Mouse (Mus musculus) CH12.LX (cell line): ENCODE data around the gene Exoc6b. TPM values are rescaled to one million over a fixed set of nuclear protein-coding genes. Genes with fewer than 3 reads are reported as not detected.

Source experiments
- DNase-seq: peaks from one replicate; pipeline ENCODE4 v3.0.0-alpha.2; 2013; ENCODE audit errors: extremely low read depth
- H3K27ac ChIP-seq: 2 replicates; pipeline ENCODE4 v1.5.1; 2012; ENCODE audit warnings: low read depth, mild to moderate bottlenecking, control low read depth, moderate library complexity; ENCODE audit not compliant: insufficient read depth
- H3K27me3 ChIP-seq: replicated peaks from 2 replicates; pipeline ENCODE3; 2012; ENCODE audit warnings: inconsistent platforms
- H3K36me3 ChIP-seq, 2 experiments: replicated peaks in 1 of 2; 2 replicates each; pipeline versions ENCODE3 to v1.6.1; 2012; ENCODE audit warnings: inconsistent platforms in 1 of 2, low read length in 1 of 2, mild to moderate bottlenecking in 1 of 2, mixed read lengths in 1 of 2, moderate library complexity in 1 of 2; ENCODE audit not compliant: control insufficient read depth in 1 of 2, insufficient read depth in 1 of 2
- H3K4me1 ChIP-seq, 2 experiments: 2 replicates each; pipeline ENCODE4 v1.6.1; 2012; ENCODE audit warnings: inconsistent platforms in 1 of 2, moderate library complexity in 1 of 2; ENCODE audit not compliant: insufficient read depth in 2 of 2, control insufficient read depth in 1 of 2
- H3K4me2 ChIP-seq: 2 replicates; pipeline ENCODE4 v1.6.1; 2012; ENCODE audit warnings: low read depth, mild to moderate bottlenecking, control low read depth; ENCODE audit not compliant: poor library complexity, insufficient read depth, severe bottlenecking
- H3K4me3 ChIP-seq, 3 experiments: fragments of 150-350 bp in 1 of 3; sonication (generic) in 1 of 3; replicated peaks in 1 of 3; 2 replicates each; pipeline versions ENCODE3 to v1.5.1; 2011 to 2012; ENCODE audit warnings: low read depth in 2 of 3, low read length in 2 of 3, mild to moderate bottlenecking in 2 of 3, moderate library complexity in 2 of 3, control low read depth in 1 of 3, improper control_type of control experiment in 1 of 3, inconsistent platforms in 1 of 3, mixed read lengths in 1 of 3; ENCODE audit not compliant: poor library complexity in 1 of 3
- H3K79me2 ChIP-seq: replicated peaks from 2 replicates; pipeline ENCODE4 v1.6.1; 2012; ENCODE audit warnings: mild to moderate bottlenecking, moderate library complexity; ENCODE audit not compliant: control insufficient read depth, poor library complexity, insufficient read depth, severe bottlenecking; ENCODE audit errors: extremely low read depth
- H3K9ac ChIP-seq: 2 replicates; pipeline ENCODE4 v1.6.1; 2012; ENCODE audit warnings: low read depth, mild to moderate bottlenecking, control low read depth, moderate library complexity; ENCODE audit not compliant: insufficient read depth
- H3K9me3 ChIP-seq: replicated peaks from 2 replicates; pipeline ENCODE3; 2012; ENCODE audit warnings: low read length, inconsistent platforms, mixed read lengths
- BHLHE40 ChIP-seq: IDR thresholded peaks from 2 replicates; pipeline ENCODE4 v1.6.1; 2011; ENCODE audit warnings: mild to moderate bottlenecking, low read depth, low read length, improper control_type of control experiment
- CHD1 ChIP-seq: IDR thresholded peaks from 2 replicates; pipeline ENCODE4 v1.6.1; 2012; ENCODE audit warnings: low read depth, low read length, improper control_type of control experiment, inconsistent platforms
- CHD2 ChIP-seq: IDR thresholded peaks from 2 replicates; pipeline ENCODE4 v1.6.1; 2011; ENCODE audit warnings: low read length, improper control_type of control experiment
- CTCF ChIP-seq, 2 experiments: IDR thresholded peaks in 1 of 2; conservative IDR thresholded peaks in 1 of 2; 2 replicates each; pipeline ENCODE4 v1.5.1; 2011 to 2012; ENCODE audit warnings: low read depth in 2 of 2, low read length in 2 of 2, improper control_type of control experiment in 1 of 2, inconsistent platforms in 1 of 2, mild to moderate bottlenecking in 1 of 2, moderate library complexity in 1 of 2
- ELF1 ChIP-seq: IDR thresholded peaks from 2 replicates; pipeline ENCODE4 v1.6.1; 2014; ENCODE audit warnings: low read depth, mild to moderate bottlenecking, inconsistent platforms, low read length, improper control_type of control experiment
- EP300 ChIP-seq: IDR thresholded peaks from 2 replicates; pipeline ENCODE4 v1.6.1; 2011; ENCODE audit warnings: low read length, improper control_type of control experiment
- ETS1 ChIP-seq: conservative IDR thresholded peaks from 2 replicates; pipeline ENCODE4 v1.6.1; 2012; ENCODE audit warnings: low read depth, mild to moderate bottlenecking, inconsistent platforms, low read length, improper control_type of control experiment, moderate library complexity
- GABPA ChIP-seq: IDR thresholded peaks from 2 replicates; pipeline ENCODE4 v1.6.1; 2012; ENCODE audit warnings: low read depth, low read length, improper control_type of control experiment, inconsistent platforms; ENCODE audit not compliant: insufficient replicate concordance
- IRF4 ChIP-seq: IDR thresholded peaks from 2 replicates; pipeline ENCODE4 v1.6.1; 2014; ENCODE audit warnings: low read depth, mild to moderate bottlenecking, inconsistent platforms, low read length, improper control_type of control experiment
- JUND ChIP-seq: conservative IDR thresholded peaks from 2 replicates; pipeline ENCODE4 v1.6.1; 2011; ENCODE audit warnings: low read depth, low read length, improper control_type of control experiment
- KAT2A ChIP-seq: IDR thresholded peaks from 2 replicates; pipeline ENCODE4 v1.6.1; 2012; ENCODE audit warnings: low read length, improper control_type of control experiment, inconsistent platforms; ENCODE audit not compliant: insufficient replicate concordance
- MAX ChIP-seq: IDR thresholded peaks from 2 replicates; pipeline ENCODE4 v1.6.1; 2011; ENCODE audit warnings: low read length, improper control_type of control experiment
- MAZ ChIP-seq: IDR thresholded peaks from 2 replicates; pipeline ENCODE4 v1.6.1; 2012; ENCODE audit warnings: low read depth, mild to moderate bottlenecking, inconsistent platforms, low read length, improper control_type of control experiment, moderate library complexity
- MEF2A ChIP-seq: IDR thresholded peaks from 2 replicates; pipeline ENCODE4 v1.6.1; 2014; ENCODE audit warnings: low read depth, mild to moderate bottlenecking, inconsistent platforms, low read length, improper control_type of control experiment, borderline replicate concordance
- MXI1 ChIP-seq: IDR thresholded peaks from 2 replicates; pipeline ENCODE4 v1.6.1; 2011; ENCODE audit warnings: mild to moderate bottlenecking, low read depth, low read length, improper control_type of control experiment
- MYC ChIP-seq: IDR thresholded peaks from 2 replicates; pipeline ENCODE4 v1.6.1; 2011; ENCODE audit warnings: low read depth, mild to moderate bottlenecking, improper control_type of control experiment, low read length
- NELFE ChIP-seq: IDR thresholded peaks from 2 replicates; pipeline ENCODE4 v1.6.1; 2011; ENCODE audit warnings: low read depth, low read length, improper control_type of control experiment
- NRF1 ChIP-seq: IDR thresholded peaks from 2 replicates; pipeline ENCODE4 v1.6.1; 2014; ENCODE audit warnings: low read depth, mild to moderate bottlenecking, inconsistent platforms, low read length, improper control_type of control experiment, moderate library complexity
- PAX5 ChIP-seq: IDR thresholded peaks from 2 replicates; pipeline ENCODE4 v1.6.1; 2012; ENCODE audit warnings: low read length, inconsistent platforms, mixed read lengths
- POLR2A ChIP-seq: IDR thresholded peaks from 2 replicates; pipeline ENCODE4 v1.6.1; 2011; ENCODE audit warnings: low read depth, mild to moderate bottlenecking, improper control_type of control experiment, low read length
- RAD21 ChIP-seq: IDR thresholded peaks from 2 replicates; pipeline ENCODE4 v1.6.1; 2011; ENCODE audit warnings: low read depth, mild to moderate bottlenecking, low read length, improper control_type of control experiment, moderate library complexity
- RCOR1 ChIP-seq: conservative IDR thresholded peaks from 2 replicates; pipeline ENCODE4 v1.6.1; 2012; ENCODE audit warnings: low read depth, mild to moderate bottlenecking, inconsistent platforms, low read length, improper control_type of control experiment
- SIN3A ChIP-seq: IDR thresholded peaks from 2 replicates; pipeline ENCODE4 v1.6.1; 2012; ENCODE audit warnings: low read length, improper control_type of control experiment, inconsistent platforms
- TBP ChIP-seq: conservative IDR thresholded peaks from 2 replicates; pipeline ENCODE4 v1.6.1; 2011; ENCODE audit warnings: low read depth, low read length, improper control_type of control experiment
- TCF12 ChIP-seq: IDR thresholded peaks from 2 replicates; pipeline ENCODE4 v1.6.1; 2014; ENCODE audit warnings: low read depth, mild to moderate bottlenecking, inconsistent platforms, low read length, improper control_type of control experiment
- UBTF ChIP-seq: IDR thresholded peaks from 2 replicates; pipeline ENCODE4 v1.6.1; 2012; ENCODE audit warnings: low read depth, mild to moderate bottlenecking, inconsistent platforms, low read length, improper control_type of control experiment, moderate library complexity
- ZC3H11A ChIP-seq: IDR thresholded peaks from 2 replicates; pipeline ENCODE4 v1.6.1; 2012; ENCODE audit warnings: low read depth, mild to moderate bottlenecking, inconsistent platforms, low read length, improper control_type of control experiment
- ZMIZ1 ChIP-seq: IDR thresholded peaks from 2 replicates; pipeline ENCODE4 v1.6.1; 2012; ENCODE audit warnings: low read depth, mild to moderate bottlenecking, inconsistent platforms, low read length, improper control_type of control experiment
- dilution Hi-C: fragments of 300-500 bp; cut with MboI; formaldehyde crosslinking; loops from 2 replicates; pipeline ENCODE4 v1.14.3; 2020; ENCODE audit warnings: low sequenced_read_pairs; ENCODE audit not compliant: extremely low pct_unique_long_range_greater_than_20kb, extremely low pct_ligation_motif_present
- in situ Hi-C: fragments of 300-500 bp; cut with MboI; formaldehyde crosslinking; loops from 3 replicates; pipeline ENCODE4 v1.14.3; 2019; ENCODE audit warnings: low sequenced_read_pairs, low pct_ligation_motif_present, low pct_unique_long_range_greater_than_20kb, mixed read lengths
- polyA plus RNA-seq: library from polyadenylated mRNA; unstranded; fragments of >175 nt; gene quantifications from 2 replicates; pipeline ENCODE4 v1.2.1, GENCODE M21; 2012; ENCODE audit warnings: low read depth; ENCODE audit not compliant: insufficient read length
- total RNA-seq, 2 experiments: library from RNA; depleted of rRNA; stranded (reverse); fragments of 300-350 nt in 1 of 2; fragments of >200 nt in 1 of 2; gene quantifications; 2 replicates each; pipeline ENCODE4 v1.2.3; 2012 to 2014

Exoc6b gene
- total and polyA plus RNA-seq, 3 experiments = 1.7 to 5.2 (median 3.5) TPM

- dilution Hi-C loops = no loop called here
- Histone ChIP-seq H3K4me2 (peak overlapping the region; percentile 74), H3K9ac (no peak overlapping the region), H3K4me3 (peak overlapping the region in 2 of 3 experiments; percentile 22 to 31), H3K79me2 (no peaks in the 10 kb centered on the region), H3K9me3 (peaks cover 30% of the 10 kb centered on the region), H3K27ac (no peak overlapping the region), H3K4me1 (peaks cover 0 to 32% of the 10 kb centered on the region in 2 experiments; a peak in 3 of 4 replicates), H3K36me3 (no peaks in the 10 kb centered on the region), H3K27me3 (peaks cover 79% of the 10 kb centered on the region)
- DNase-seq = no peak
- in situ Hi-C loops = loop anchor here (10.0 to 25.0 kb wide), 3 partner anchors 175 to 493 kb away; no protein-coding TSS in a partner anchor
- TF ChIP-seq CHD1 (no peak), RCOR1 (no peak), MAZ (no peak), UBTF (peak; percentile 77), SIN3A (no peak), JUND (no peak), ZC3H11A (no peak), POLR2A (no peak), GABPA (no peak), CHD2 (peak; percentile 22; the same call in 1 of the 2 replicates), TBP (no peak), CTCF (conservative IDR thresholded peaks at IDR 0.05 in 1 of 2, IDR thresholded peaks at IDR 0.05 in 1 of 2; ENCODE audit: low read depth in 2 of 2, low read length in 2 of 2) (no peak), KAT2A (no peak), ELF1 (0 out of 2 replicates have a peak, but pooled peaks have one; percentile 6), TCF12 (no peak), BHLHE40 (peak; percentile 34; the same call in 1 of the 2 replicates), ZMIZ1 (no peak), MAX (peak; percentile 40; the same call in 1 of the 2 replicates), PAX5 (no peak), NRF1 (no peak), IRF4 (no peak), RAD21 (no peak), MYC (no peak), MEF2A (no peak), MXI1 (no peak), EP300 (no peak), ETS1 (no peak), NELFE (no peak)
These were observed 481.7 kb downstream of the Exoc6b start for GRCm38 (mm10) chr6:84587471-84588101.
